Mouse (Mus musculus): ENCODE results near the gene Zik1.

Gene Zik1

GRCm38 (mm10) chr7:10494786-10495521 lies at the start of gene Zik1:
Gene Zik1 (minus strand): TSS chr7:10495394.
- Histone ChIP-seq H3K27me3 (ENCODE audit: control insufficient read depth, insufficient read depth, low read length, poor library complexity, severe bottlenecking) (no peaks in the 10 kb centered on the region), H3K36me3 (ENCODE audit: control insufficient read depth, insufficient read depth, low read length, poor library complexity, severe bottlenecking) (no peaks in the 10 kb centered on the region)
- DNase-seq (ENCODE audit: low read depth, low spot score) = peak; percentile 54

DNA sequence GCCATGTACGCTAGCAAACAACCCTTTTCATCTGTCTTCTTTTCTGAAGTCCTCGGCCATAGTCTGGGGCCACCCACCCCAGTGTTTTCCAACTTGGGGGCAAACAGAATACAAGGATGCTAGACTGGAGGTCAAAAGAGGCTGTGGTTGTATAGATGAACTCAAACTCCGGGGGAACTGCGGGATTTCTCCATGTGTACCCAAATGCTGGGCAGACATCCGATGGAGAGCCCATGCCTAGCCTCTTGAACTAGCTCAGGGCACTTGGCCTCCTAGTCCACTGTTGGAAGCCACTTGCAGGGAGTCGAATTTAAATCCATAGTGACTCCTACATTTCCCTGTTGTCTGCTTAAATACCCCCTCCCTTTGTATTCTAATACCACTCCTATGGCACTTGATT lies 384 bp upstream of the Zik1 start:
- DNase-seq (ENCODE audit: low read depth, low spot score) = no peak
- no peaks in the 10 kb centered on the region for H3K36me3 ChIP-seq (ENCODE audit: control insufficient read depth, insufficient read depth, low read length, poor library complexity, severe bottlenecking)

GRCm38 (mm10) chr7:10480588-10481233 lies 14.5 kb downstream of the Zik1 start:
- no peak for DNase-seq (ENCODE audit: low read depth, low spot score)
- Histone ChIP-seq H3K36me3 (ENCODE audit: control insufficient read depth, insufficient read depth, low read length, poor library complexity, severe bottlenecking) (no peaks in the 10 kb centered on the region), H3K27me3 (ENCODE audit: control insufficient read depth, insufficient read depth, low read length, poor library complexity, severe bottlenecking) (no peaks in the 10 kb centered on the region)

More for the DNA sequence above, 384 bp upstream of the Zik1 start:
- H3K27me3 ChIP-seq (ENCODE audit: control insufficient read depth, insufficient read depth, low read length, poor library complexity, severe bottlenecking) = no peaks in the 10 kb centered on the region

DNA sequence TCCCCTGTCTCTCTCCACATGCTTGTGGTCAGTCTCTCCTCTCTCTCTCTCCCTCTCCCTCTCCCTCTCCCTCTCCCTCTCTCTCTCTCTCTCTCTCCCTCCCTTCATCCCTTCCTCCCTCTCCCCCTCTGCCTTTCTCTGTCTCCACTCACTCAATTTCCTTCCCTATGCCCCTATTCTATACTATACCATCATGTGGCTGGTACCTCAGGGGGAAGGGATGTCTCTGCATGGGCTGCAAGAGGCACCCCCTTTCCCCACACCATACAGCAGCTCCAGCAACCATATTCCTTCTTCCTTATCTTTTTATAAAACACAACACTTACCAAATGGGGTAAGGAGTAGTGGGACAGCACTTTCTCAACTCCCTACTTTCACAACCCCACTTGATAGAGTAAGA lies 15.4 kb downstream of the Zik1 start:
- DNase-seq (ENCODE audit: low read depth, low spot score) = no peak
- H3K27me3 ChIP-seq (ENCODE audit: control insufficient read depth, insufficient read depth, low read length, poor library complexity, severe bottlenecking) = no peaks in the 10 kb centered on the region
- H3K36me3 ChIP-seq (ENCODE audit: control insufficient read depth, insufficient read depth, low read length, poor library complexity, severe bottlenecking) = no peaks in the 10 kb centered on the region

GRCm38 (mm10) chr7:10458166-10458565 lies 37.0 kb downstream of the Zik1 start:
- H3K27me3 ChIP-seq (ENCODE audit: control insufficient read depth, insufficient read depth, low read length, poor library complexity, severe bottlenecking) = no peaks in the 10 kb centered on the region

DNA sequence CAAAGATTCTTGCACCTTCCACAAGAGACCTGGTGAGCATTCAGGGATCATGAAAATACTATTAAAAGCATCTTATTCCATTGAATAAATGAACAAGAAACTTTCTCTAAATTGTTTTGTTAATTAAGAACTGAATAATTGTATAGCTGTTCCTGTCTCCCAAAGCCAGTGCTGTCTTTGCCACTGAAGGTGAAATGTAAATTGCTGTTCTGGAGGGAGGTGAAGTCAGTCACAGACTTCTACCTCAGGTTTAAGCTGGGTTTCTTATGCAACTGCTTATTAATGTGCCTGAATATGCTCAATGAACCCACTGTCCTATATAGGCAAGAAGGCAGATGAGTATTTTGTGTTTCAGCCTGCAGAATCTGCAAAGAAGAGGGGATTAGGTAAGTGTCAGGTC lies 52.2 kb downstream of the Zik1 start, which contains the start of gene Vmn1r67:
Vmn1r67 (plus strand) TSS at position 301 of the 400 bp plus-strand sequence.
- Histone ChIP-seq H3K27me3 (ENCODE audit: control insufficient read depth, insufficient read depth, low read length, poor library complexity, severe bottlenecking) (no peaks in the 10 kb centered on the region), H3K36me3 (ENCODE audit: control insufficient read depth, insufficient read depth, low read length, poor library complexity, severe bottlenecking) (no peaks in the 10 kb centered on the region)
- DNase-seq (ENCODE audit: low read depth, low spot score) = no peak

More at GRCm38 (mm10) chr7:10458166-10458565, 37.0 kb downstream of the Zik1 start:
- no peaks in the 10 kb centered on the region for H3K36me3 ChIP-seq (ENCODE audit: control insufficient read depth, insufficient read depth, low read length, poor library complexity, severe bottlenecking)
- no peak for DNase-seq (ENCODE audit: low read depth, low spot score)

Data from splenic B cell, adult 2 months (primary cell).